Mouse (Mus musculus): ENCODE data around the gene Map9. TPM values are rescaled to one million over a fixed set of nuclear protein-coding genes. Genes with fewer than 3 reads are reported as not detected.
A peak's percentile ranks its signal among the peaks of the same experiment; 100 is the strongest.
"Not testable (repeated sequence)": the region's sequence is repeated elsewhere in the genome, so short reads cannot be mapped to it uniquely, and the experiment has no call there.

The Map9 gene
- 4.2 and 5.0 TPM in 2 replicates for total RNA-seq (2021)
- long read RNA-seq, experiment 1, full-length matches to known transcripts, result 1 of 2 reads
- long read RNA-seq, experiment 1, partial matches to known transcripts, result 0 of 2 reads
- long read RNA-seq, experiment 1, other reads (novel, unspliced or antisense), result 1 of 2 reads
- long read RNA-seq, experiment 2, result 0 reads

- DNase-seq, result peak; percentile 96
Measured at GRCm38 (mm10) chr3:82357797-82358524, at the start of gene Map9. TSS of gene Map9 (plus strand) at chr3:82358044.

DNA sequence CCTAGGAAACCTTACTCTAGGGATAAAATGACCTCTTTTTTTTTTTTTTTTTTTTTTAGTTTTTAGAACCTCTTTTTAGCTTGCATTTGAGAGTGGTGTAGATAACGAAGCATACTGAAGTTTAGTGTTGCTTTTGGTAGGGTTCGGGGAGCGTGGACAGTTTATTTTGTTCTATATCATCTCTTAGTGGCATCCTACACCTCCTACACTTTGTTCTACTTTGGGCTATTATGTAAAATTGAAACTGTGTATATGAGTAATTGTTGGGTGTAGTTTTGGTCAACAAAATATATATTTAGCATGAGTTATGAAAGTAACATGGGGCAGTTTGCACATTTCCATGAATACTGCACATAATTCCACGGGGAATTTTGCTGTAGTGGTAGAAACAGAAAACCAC is 42.1 kb upstream of the Map9 start:
- DNase-seq, result no peak

DNA sequence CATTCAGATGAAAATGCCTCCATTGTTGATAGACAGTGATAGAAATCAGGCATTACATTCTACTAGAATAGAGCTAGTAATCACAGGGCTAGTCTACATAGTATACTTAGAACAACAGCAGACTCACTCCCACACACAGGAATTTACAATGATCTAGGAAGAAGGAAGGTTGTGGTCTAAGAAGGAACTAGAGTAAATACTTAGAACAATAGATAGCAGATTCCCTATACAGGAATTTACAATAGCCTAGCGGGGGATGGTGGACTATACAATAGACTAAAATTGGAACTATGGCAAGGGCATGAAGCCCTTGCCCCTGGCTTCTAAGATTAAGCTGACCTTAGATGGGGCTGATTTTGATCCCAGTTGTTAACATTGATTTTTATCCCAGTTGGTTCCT is 31.1 kb upstream of the Map9 start:
- DNase-seq, result not testable (repeated sequence)

- DNase-seq, result no peak
Measured at GRCm38 (mm10) chr3:82332067-82332466, 25.8 kb upstream of the Map9 start.

DNA sequence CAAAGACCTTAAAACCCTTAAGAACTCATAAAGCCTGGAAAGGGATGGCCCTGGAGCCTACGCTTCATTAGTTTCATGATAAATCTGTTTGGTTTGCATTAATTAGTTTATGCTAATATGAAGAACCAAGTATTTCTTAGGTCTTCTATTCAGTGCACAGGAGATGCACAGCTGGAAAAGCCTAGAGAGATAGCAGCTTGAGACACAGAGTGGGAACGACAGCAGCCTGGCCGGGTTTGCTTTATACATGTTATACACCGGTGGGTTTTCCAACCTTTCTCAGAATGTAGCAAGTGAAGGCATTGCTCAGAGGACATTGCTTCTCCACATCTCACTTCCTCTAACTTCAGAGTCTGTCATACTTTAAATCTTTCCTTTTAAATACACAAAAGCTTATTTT is 25.3 kb upstream of the Map9 start:
- DNase-seq, result no peak

- peak; percentile 76 for DNase-seq
Measured at GRCm38 (mm10) chr3:82333128-82333969, 24.5 kb upstream of the Map9 start.

- DNase-seq, result no peak
Measured at GRCm38 (mm10) chr3:82340111-82340510, 17.7 kb upstream of the Map9 start.

DNA sequence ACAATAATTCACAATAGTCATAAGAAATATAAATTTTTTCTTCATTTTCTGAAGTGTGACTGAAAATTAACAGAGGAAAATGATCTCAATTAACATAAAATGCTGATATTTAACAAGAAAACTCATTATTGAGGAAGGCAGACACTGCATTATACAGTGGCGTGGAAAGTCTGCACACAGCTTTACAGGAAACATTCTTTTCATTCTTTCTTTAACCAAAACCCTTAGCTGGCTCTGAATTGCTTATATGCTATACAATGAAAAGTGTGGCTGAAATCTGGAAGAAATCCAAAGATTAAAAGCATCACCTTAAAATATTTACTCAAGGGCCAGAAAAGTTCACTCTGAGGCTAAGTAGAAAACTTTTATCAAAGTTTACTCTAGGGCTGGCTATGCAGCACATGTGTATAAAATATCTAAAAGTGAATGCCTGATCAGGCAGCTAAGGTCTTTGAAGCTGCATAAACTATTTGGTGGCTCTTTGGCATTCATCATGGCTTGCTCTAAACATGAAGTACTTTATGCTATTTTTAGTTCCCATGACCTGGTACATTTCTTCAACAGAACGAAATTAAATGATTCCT is 9.5 kb upstream of the Map9 start:
- DNase-seq, result no peak

- no peak for DNase-seq
Measured at GRCm38 (mm10) chr3:82350321-82350720, 7.5 kb upstream of the Map9 start.

- no peak for DNase-seq
Measured at GRCm38 (mm10) chr3:82357340-82357739, 504 bp upstream of the Map9 start.

DNA sequence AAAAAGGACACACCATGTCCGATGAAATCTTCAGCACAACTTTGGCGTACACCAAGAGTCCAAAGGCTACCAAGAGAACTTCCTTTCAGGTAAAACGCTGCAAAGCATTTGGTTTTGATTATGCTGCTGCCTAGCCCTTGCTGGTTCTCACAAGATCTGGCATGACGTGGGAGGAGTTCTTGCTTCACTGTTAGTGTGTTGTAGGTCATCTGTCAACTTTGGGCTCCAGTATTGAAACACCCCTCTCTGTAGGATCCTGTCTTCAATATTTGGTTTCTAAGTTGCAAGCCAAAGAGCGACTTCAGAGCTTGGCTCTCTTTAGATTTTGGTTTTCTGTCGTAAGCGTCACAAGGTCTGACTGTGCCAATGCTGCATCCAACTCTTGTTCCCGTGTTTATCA is 1.2 kb downstream of the Map9 start:
- no peak for DNase-seq

- DNase-seq, result peak; percentile 37
Measured at GRCm38 (mm10) chr3:82362452-82362851, 4.6 kb downstream of the Map9 start.

- DNase-seq, result no peak
Measured at GRCm38 (mm10) chr3:82364505-82364904, 6.7 kb downstream of the Map9 start.

- DNase-seq, result peak; percentile 25
Measured at GRCm38 (mm10) chr3:82364988-82365387, 7.1 kb downstream of the Map9 start.

- no peak for DNase-seq
Measured at GRCm38 (mm10) chr3:82369063-82369860, 11.4 kb downstream of the Map9 start.

DNA sequence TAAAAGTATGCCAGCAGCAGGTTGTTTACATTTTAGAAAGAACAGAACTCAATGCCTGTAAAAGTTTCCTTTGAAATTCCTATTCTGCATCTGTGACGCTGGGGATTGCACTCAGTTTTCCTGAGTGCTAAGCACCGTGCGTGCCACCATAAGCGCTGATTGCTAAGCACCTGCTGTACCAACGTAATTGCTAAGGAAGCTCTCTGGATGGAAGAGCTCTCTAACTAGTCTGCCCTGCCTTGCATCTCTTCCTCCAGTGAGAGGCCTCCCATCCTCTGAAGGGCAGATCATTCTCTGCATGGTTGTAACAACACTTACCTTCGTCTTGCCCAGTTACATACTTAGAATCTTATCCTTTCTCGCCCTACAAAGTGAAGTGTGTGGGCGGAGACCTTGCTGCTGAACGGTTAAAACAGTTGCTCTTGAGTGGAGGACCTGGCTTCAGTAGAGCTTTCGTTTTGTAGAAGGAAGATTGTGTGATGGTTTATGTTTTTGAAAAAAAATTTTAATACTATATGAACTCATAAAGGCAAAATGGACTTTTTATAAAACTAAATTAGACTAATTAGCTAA is 12.7 kb downstream of the Map9 start:
- no peak for DNase-seq

GRCm38 (mm10) chr3:82376965-82377364 is 19.1 kb downstream of the Map9 start:
- no peak for DNase-seq

DNA sequence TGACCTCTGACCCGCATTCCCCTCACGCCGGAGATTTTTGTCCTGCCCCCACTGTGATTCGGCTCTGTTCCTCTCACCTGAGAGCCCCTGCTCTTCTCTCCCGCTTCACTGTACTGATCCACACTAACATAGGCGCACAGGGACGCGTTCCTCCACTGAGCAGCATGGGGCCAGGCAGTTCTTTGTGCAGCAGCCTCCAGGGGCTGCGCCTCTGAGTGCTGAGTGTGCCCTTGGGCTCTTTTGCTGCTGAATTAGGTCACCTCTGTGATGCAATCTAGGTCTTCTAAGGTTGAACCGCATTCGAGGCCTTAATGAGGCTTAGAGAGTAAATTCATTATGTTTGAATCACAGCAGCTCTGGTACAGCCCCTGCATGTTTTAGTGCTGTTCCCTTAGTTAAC is 24.5 kb downstream of the Map9 start:
- peak; percentile 41 for DNase-seq

DNA sequence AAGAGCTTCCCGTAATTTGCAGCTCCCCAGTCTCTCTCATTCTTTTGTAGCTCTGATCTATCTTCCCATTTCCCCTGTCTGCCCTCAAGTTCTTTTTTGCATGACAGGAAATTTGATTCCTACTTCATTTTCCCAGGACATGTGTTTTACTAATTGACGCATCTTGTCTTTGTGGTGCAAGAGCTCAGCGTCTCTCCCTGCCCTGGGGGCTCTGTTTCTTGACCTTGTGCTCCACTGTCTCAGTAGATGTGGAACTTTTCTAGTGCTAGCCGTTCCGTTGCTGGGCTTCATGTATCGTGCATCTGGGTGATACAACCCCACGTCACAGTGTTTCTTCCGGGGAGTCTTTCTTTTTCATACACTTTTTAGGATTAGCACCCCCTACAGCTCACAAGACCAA is 27.2 kb downstream of the Map9 start:
- DNase-seq, result no peak

DNA sequence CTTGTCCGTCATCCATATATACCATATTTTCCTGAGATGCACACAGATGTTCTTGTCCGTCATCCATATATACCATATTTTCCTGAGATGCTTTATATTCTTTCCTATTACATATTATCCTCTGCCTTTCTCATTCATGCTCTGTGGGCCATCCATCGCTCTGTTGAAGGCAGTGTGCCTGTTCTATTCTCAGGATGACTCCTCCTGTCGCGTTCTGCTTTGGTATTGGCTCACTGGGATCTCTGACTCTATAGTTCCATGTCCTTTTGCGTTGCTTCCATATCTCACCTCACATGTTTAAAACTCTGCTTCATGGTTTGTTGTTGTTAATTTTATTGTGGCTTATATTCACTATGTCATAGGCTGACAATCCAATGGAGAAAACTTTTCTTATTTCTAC is 48.0 kb downstream of the Map9 start:
- no peak for DNase-seq

DNA sequence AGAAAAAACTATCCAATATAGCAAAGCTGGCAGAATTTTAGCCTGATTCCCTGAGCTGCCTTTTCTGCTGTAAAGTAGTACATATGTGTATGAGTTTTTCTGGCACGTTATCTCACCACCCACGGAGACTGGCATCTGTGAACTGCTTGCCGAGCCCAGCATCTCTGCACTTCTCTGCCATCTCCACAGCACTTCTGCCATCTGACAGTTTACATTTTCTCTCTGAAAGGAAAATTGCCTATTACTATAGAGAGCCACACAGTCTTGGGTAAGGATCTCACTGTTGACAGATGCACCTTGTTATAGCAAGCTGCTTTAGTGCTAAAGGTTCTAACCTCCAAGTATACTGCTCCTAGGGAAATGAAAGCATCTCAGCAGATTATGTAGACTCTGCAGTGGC is 48.5 kb downstream of the Map9 start:
- DNase-seq, result no peak

DNA sequence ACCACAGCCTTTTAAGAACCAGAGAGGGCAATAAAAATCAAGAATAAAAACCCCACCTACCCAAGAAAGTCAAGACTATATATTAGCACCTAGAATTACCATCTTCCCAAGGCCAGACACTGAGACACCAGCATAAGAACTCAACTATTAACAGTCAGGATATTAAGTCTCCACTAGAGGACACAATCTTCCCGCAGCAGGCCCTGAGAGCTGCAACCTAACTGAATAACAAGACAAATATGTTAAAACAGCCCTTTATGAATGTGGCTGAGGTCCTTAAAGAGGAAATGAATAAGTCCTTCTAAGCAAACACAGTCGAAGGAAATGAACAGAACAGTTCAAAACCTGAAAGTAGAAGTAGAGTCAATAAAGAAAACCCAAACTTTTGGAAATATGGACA is 49.6 kb downstream of the Map9 start:
- peak; percentile 14 for DNase-seq

All from adrenal gland, postnatal 14 days (tissue).